Mouse (Mus musculus): ENCODE data around the gene Wrap73. TPM values are rescaled to one million over a fixed set of nuclear protein-coding genes. Genes with fewer than 3 reads are reported as not detected.

Gene Wrap73
- 6.6 and 7.9 TPM in 2 replicates for total RNA-seq (2023)

DNA sequence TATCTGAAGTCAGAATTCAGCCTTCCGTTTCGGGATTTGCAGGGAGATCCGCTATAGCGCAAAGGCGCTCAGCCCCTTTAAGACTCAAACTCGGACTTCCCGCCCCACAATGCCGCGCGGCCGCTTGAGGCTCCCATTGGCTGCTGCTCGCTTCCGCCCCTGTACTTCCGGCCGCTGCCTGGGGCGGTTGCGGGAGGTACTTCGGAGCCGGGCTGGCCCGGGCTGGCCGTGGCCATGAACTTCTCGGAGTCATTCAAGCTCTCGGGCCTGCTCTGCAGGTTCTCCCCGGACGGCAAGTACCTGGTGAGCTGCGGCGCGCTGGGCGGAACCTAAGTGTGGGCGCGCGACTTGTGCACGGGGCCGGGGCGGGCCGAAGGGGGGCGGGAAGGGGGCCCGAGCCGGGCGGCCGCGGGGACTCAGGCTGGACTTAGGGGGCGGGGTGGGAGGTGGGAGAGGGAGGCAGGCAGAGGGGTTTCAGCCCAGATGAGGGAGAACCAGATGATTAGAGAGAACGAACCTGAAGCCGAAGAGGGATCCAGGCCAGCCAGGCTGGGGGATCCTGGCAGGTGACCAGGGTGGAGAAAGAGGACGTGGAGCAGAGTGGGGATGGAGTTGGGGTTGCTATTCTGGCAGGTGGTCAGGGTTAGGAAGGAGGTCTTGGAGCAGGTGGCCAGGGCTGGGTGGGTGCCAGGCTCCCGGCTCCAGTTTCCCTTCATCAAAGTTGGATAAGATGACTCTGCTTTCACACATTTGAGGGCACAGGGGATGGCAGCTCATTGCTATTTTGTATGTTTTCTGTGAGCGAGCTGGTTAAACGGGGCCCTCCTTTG, at the start of gene Wrap73:
Gene Wrap73 (plus strand): TSS at position 162 of the 830 bp plus-strand sequence.

DNA sequence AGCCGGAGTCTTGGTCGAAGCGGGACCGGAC, 2.2 kb upstream of the Wrap73 start, which contains the start of gene Trp73:
Gene Trp73 (minus strand): TSS at position 27 of the 31 bp plus-strand sequence.

DNA sequence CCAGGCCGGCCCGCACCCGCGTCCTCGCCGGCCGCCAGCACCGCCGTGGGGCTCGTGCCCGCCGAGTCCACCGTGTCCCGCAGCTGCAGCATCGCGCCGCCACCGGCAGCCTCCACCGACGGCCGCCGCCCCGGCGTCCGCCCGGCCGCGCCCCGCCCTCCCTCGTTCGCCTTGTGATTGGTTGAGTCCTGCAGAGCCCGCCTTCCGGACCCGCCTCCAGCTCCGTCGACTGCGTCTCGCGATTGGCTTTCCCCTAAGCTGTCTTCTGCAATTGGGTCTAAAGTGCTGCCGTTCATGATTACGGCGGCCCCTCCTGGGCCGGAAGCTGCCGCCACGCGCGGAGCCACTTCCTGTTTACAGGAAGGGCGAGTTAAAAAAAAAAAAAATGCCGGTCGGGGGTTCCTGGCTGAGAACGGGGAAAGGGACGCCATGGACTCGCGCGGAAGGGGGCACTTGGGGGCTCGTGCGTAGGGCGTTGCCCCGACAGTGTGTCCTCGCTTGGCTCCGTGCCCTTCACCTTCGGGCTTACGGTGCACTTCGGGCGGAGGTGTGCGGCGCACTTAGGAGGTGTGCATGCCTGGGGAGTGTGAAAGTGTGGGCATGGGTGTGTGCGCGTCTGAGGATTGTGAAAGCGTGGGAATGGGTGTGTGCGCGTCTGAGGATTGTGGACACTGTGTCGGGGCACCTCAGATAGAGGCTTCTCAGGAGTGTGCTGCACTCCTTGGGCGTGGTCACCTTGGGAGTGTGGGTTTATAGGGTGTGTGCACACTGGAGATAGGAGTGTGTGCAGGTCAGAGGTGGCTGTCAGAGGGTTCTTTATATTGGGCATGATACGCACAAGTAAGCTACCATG, 18.6 kb downstream of the Wrap73 start, which contains the start of gene Tprgl:
Gene Tprgl (minus strand): TSS at position 129 of the 853 bp plus-strand sequence.

DNA sequence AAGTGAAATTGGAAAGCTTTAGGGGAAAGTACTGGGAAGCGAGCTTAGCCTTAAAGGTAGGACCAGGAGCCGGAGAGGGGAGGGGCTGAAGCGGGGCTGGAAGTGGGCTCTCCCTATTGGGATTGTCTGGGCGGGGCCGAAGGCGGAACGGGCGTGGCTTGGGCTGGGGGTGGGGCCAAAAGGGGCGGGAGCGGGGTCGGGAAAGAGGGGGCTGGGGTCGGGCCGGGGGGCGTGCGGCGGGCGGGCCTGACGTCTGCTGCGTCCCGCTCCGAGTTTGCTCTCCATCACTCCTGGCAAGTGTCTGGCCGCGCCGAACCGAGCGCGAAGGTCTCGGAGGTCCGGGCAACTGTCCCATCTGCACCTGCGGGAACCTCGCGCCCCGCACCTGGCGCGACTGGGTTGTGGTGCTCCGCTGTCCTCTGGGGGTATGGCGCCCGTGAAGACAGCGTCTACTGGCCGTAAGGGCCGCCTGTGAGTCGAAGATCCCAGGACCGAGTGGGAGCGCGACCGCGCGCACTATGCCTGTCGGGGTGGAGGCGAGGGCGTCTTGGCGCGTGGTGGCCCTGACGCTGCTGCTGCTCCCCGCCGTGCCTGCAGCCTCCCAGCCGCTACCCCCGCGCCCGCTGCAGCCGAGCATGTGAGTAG, 28.5 kb downstream of the Wrap73 start, which contains the start of gene Megf6:
Gene Megf6 (plus strand): TSS at position 225 of the 645 bp plus-strand sequence.

Other genes with a start within 250 kb of the Wrap73 start
- 9.8 and 14.2 TPM in 2 replicates for gene A430005L14Rik, start 185.1 kb upstream of the Wrap73 start, total RNA-seq (2023)
- 10.7 and 11.3 TPM in 2 replicates for gene Dffb, start 167.2 kb upstream of the Wrap73 start, total RNA-seq (2023)
- 5.4 and 6.6 TPM in 2 replicates for gene Cep104, start 167.2 kb upstream of the Wrap73 start, total RNA-seq (2023)
- gene Lrrc47, start 130.6 kb upstream of the Wrap73 start, total RNA-seq (2023) = 26.1 and 42.1 TPM in 2 replicates
- gene Smim1, start 116.1 kb upstream of the Wrap73 start, total RNA-seq (2023) = 0.18 TPM in 1 of 2 replicates, not detected in the other
- not detected in 2 replicates for gene Ccdc27, start 99.7 kb upstream of the Wrap73 start, total RNA-seq (2023)
- not detected in 2 replicates for gene Trp73, start 2.2 kb upstream of the Wrap73 start, total RNA-seq (2023)
- gene Tprgl, start 18.3 kb downstream of the Wrap73 start, total RNA-seq (2023) = 157 and 167 TPM in 2 replicates
- gene Megf6, start 28.4 kb downstream of the Wrap73 start, total RNA-seq (2023) = 0.41 TPM in 1 of 2 replicates, not detected in the other
- gene Arhgef16, start 159.3 kb downstream of the Wrap73 start, total RNA-seq (2023) = not detected in 2 replicates
- gene B230104I21Rik, start 193.8 kb downstream of the Wrap73 start, total RNA-seq (2023) = not detected in 2 replicates